ENCODE assay signal across 8 mouse cellular contexts in the genomic region with DNA sequence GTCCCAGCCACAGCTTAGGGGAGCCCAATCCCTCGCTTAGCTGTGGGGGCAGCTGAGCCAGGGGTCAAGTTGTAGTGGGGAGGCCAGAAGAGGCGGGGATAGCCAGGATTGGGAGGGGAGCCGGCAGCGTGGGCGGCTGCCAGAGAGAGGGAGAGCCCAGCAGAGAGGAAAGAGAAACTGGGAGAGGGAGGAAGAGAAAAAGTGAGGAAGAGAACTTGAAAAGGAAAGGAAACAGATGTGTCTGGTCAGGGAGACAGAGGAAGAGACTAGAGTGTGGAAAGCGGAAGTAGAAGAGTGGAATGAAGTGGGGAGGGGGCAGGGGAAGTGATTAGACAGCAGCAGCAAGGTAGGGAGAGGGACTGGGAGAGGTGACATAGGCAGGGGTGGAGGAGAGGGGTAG. TPM values are rescaled to one million over a fixed set of nuclear protein-coding genes. Genes with fewer than 3 reads are reported as not detected.
DNase-seq lines count a peak whose midpoint lies in the region; ATAC-seq lines count a peak whose summit lies in the region.
"Had no signal": no experiment of that assay in that cellular context is flagged by ENCODE, and none has a peak within 500 bp of the region (broad histone marks: within the 10 kb centered on the region; RNA-seq: fewer than 3 reads in every experiment).

No protein-coding gene starts in this region.

- H3K27me3 ChIP-seq in embryonic facial prominence, embryonic 10.5 days (replicated peaks; ENCODE audit: low read depth, poor library complexity, severe bottlenecking) = no peaks in the 10 kb centered on the region
- no peaks in the 10 kb centered on the region for H3K27me3 ChIP-seq in heart, embryonic 14.5 days (ENCODE audit: control insufficient read depth, insufficient read depth, low read length)

- ATAC-seq in heart, embryonic 14.5 days (ENCODE audit: insufficient number of reproducible peaks, insufficient read depth, low FRiP score, low read depth) = no peak
- ATAC-seq in megakaryocyte progenitor cell, adult 5-6 weeks (replicated peaks; ENCODE audit: poor library complexity) = peak; percentile 18

- peaks cover 32% of the 10 kb centered on the region for H3K4me1 ChIP-seq in embryonic facial prominence, embryonic 10.5 days
- H3K4me1 ChIP-seq in heart, embryonic 14.5 days (ENCODE audit: control insufficient read depth in 2 of 2, insufficient read depth in 2 of 2, low read length in 2 of 2) = peaks cover 23 to 29% of the 10 kb centered on the region in 2 experiments

- 18% methylated on average over 6 of the region's 6 CpGs for WGBS in embryonic facial prominence, embryonic 10.5 days
- WGBS in heart, embryonic 14.5 days = 10% methylated on average over 6 of the region's 6 CpGs

- H3K9me3 ChIP-seq in embryonic facial prominence, embryonic 10.5 days = no peaks in the 10 kb centered on the region
- H3K9me3 ChIP-seq in heart, embryonic 14.5 days (ENCODE audit: control insufficient read depth, low read length) = no peaks in the 10 kb centered on the region

- peak overlapping the region; percentile 34; the same call in 1 of the 2 replicates for H3K9ac ChIP-seq in heart, embryonic 14.5 days (ENCODE audit: low read length)

- peak overlapping the region; percentile 71 for H3K27ac ChIP-seq in embryonic facial prominence, embryonic 10.5 days (replicated peaks)
- 0 out of 4 replicates have a peak overlapping the region, but pooled peaks of 1 of the 2 experiments have one; percentile 44 for H3K27ac ChIP-seq in heart, embryonic 14.5 days (replicated peaks in 1 of 2; ENCODE audit: control insufficient read depth in 1 of 2, insufficient read depth in 1 of 2, low read depth in 2 of 2, low read length in 2 of 2)

- no peak overlapping the region; the same call in 1 of the 2 replicates for H3K4me3 ChIP-seq in embryonic facial prominence, embryonic 10.5 days
- H3K4me3 ChIP-seq in heart, embryonic 14.5 days (ENCODE audit: control insufficient read depth in 1 of 2, insufficient read depth in 1 of 2, low read depth in 1 of 2, low read length in 2 of 2) = no peak overlapping the region

- peaks cover 4% of the 10 kb centered on the region for H3K36me3 ChIP-seq in embryonic facial prominence, embryonic 10.5 days (replicated peaks)
- peaks cover 3% of the 10 kb centered on the region; the same call in 1 of the 2 replicates for H3K36me3 ChIP-seq in heart, embryonic 14.5 days (ENCODE audit: control insufficient read depth, insufficient read depth, low read length)

- peak; percentile 65 to 74 for DNase-seq in kidney, postnatal 4 days
- no peak for DNase-seq in kidney, adult 8-10 months
- no peak for DNase-seq in embryonic facial prominence, embryonic 10.5 days (ENCODE audit: low spot score)
- DNase-seq in layer of hippocampus, adult 9-10 months (ENCODE audit: low spot score) = no peak
- DNase-seq in layer of hippocampus, postnatal 25 days (ENCODE audit: extremely low spot score in 1 of 2, low spot score in 1 of 2) = no peak
- DNase-seq: right cerebral cortex, postnatal 25 days had no signal

- peak overlapping the region; percentile 26; the same call in 1 of the 2 replicates for H3K4me2 ChIP-seq in heart, embryonic 14.5 days (ENCODE audit: low read length)

RNA-seq across cellular contexts. Expression of a gene that starts 3.3 kb away (rescaled TPM):
- 1.9 and 2.3 TPM in 2 replicates for polyA plus RNA-seq in embryonic facial prominence, embryonic 10.5 days (2016; fragmentation: Nextera tagmentation; extraction: Ambion mirVana)
- 0.80 and 1.2 TPM in 2 replicates for polyA plus RNA-seq in heart, embryonic 14.5 days (2014; fragmentation: Nextera tagmentation; extraction: Ambion mirVana)
- 0.67 TPM in 1 of 2 replicates, not detected in the other for total RNA-seq in megakaryocyte progenitor cell, adult 5-6 weeks (2015)
- total RNA-seq in megakaryocyte progenitor cell, adult 5-6 weeks (2017) = 0.04 and 0.34 TPM in 2 replicates
- under 1 TPM; 0.47 TPM for total RNA-seq in layer of hippocampus, postnatal 25 days (2021)

RNA-seq across cellular contexts. Expression of a gene that starts 3.4 kb away (rescaled TPM):
- polyA plus RNA-seq in embryonic facial prominence, embryonic 10.5 days (2016; fragmentation: Nextera tagmentation; extraction: Ambion mirVana) = 18.6 and 21.6 TPM in 2 replicates
- 20.5 and 23.3 TPM in 2 replicates for polyA plus RNA-seq in heart, embryonic 14.5 days (2014; fragmentation: Nextera tagmentation; extraction: Ambion mirVana)
- 46.2 and 56.7 TPM in 2 replicates for total RNA-seq in megakaryocyte progenitor cell, adult 5-6 weeks (2015)
- total RNA-seq in megakaryocyte progenitor cell, adult 5-6 weeks (2017) = 70.0 and 90.7 TPM in 2 replicates
- 10 to 100 TPM; 19.6 to 21.6 TPM for total RNA-seq in layer of hippocampus, postnatal 25 days (2021)

RNA-seq across cellular contexts. Expression of a gene that starts 19.3 kb away (rescaled TPM):
- 115 and 123 TPM in 2 replicates for polyA plus RNA-seq in embryonic facial prominence, embryonic 10.5 days (2016; fragmentation: Nextera tagmentation; extraction: Ambion mirVana)
- 159 and 160 TPM in 2 replicates for polyA plus RNA-seq in heart, embryonic 14.5 days (2014; fragmentation: Nextera tagmentation; extraction: Ambion mirVana)
- 112 and 114 TPM in 2 replicates for total RNA-seq in megakaryocyte progenitor cell, adult 5-6 weeks (2015)
- total RNA-seq in megakaryocyte progenitor cell, adult 5-6 weeks (2017) = 387 and 408 TPM in 2 replicates
- total RNA-seq in layer of hippocampus, postnatal 25 days (2021) = 100 to 1,000 TPM; 102 to 105 TPM

RNA-seq across cellular contexts. Expression of a gene that starts 25.2 kb away (rescaled TPM):
- polyA plus RNA-seq in embryonic facial prominence, embryonic 10.5 days (2016; fragmentation: Nextera tagmentation; extraction: Ambion mirVana) = 0.87 and 0.92 TPM in 2 replicates
- 0.20 and 0.26 TPM in 2 replicates for polyA plus RNA-seq in heart, embryonic 14.5 days (2014; fragmentation: Nextera tagmentation; extraction: Ambion mirVana)
- 0.22 and 5.5 TPM in 2 replicates for total RNA-seq in megakaryocyte progenitor cell, adult 5-6 weeks (2015)
- 1.2 and 8.2 TPM in 2 replicates for total RNA-seq in megakaryocyte progenitor cell, adult 5-6 weeks (2017)
- total RNA-seq in layer of hippocampus, postnatal 25 days (2021) = under 1 TPM in 1 of 2 experiments, not detected in 1; 0.54 TPM

RNA-seq across cellular contexts. Expression of a gene that starts 40.5 kb away (rescaled TPM):
- polyA plus RNA-seq in embryonic facial prominence, embryonic 10.5 days (2016; fragmentation: Nextera tagmentation; extraction: Ambion mirVana) = 51.1 and 51.9 TPM in 2 replicates
- polyA plus RNA-seq in heart, embryonic 14.5 days (2014; fragmentation: Nextera tagmentation; extraction: Ambion mirVana) = 66.0 and 72.0 TPM in 2 replicates
- 43.5 and 55.9 TPM in 2 replicates for total RNA-seq in megakaryocyte progenitor cell, adult 5-6 weeks (2015)
- 37.0 and 44.0 TPM in 2 replicates for total RNA-seq in megakaryocyte progenitor cell, adult 5-6 weeks (2017)
- 10 to 100 TPM; 20.5 to 23.4 TPM for total RNA-seq in layer of hippocampus, postnatal 25 days (2021)

Comparison
In these comparisons a context has a peak if more than half of its experiments do, and no peak if none do; other contexts are left out.
1. DNase-seq: peak in kidney, postnatal 4 days (2 of 2); none in kidney, adult 8-10 months (0 of 2), embryonic facial prominence, embryonic 10.5 days (single experiment), layer of hippocampus, adult 9-10 months (single experiment) and layer of hippocampus, postnatal 25 days (0 of 2).